Mouse (Mus musculus): Measurements from ENCODE around the gene Spata31d1d. TPM values are rescaled to one million over a fixed set of nuclear protein-coding genes. Genes with fewer than 3 reads are reported as not detected.

Spata31d1d gene
- total RNA-seq, 2 experiments from 2014 or later = not detected

- peak in 1 of 2 experiments; percentile 20 for DNase-seq
Observed at GRCm38 (mm10) chr13:59676316-59677229, 55.0 kb downstream of the Spata31d1d start.

Other genes starting within 250 kb of the Spata31d1d start
- 10 to 100 TPM; 35.8 to 41.9 TPM for gene Agtpbp1, start 146.5 kb downstream of the Spata31d1d start, total RNA-seq (2021)
- gene Naa35, start 146.5 kb downstream of the Spata31d1d start, total RNA-seq (2021) = 10 to 100 TPM; 69.9 to 72.4 TPM
- gene Golm1, start 55.9 kb downstream of the Spata31d1d start, total RNA-seq (2021) = 1 to 10 TPM; 8.0 to 8.3 TPM
- gene 4921517D22Rik, start 37.6 kb downstream of the Spata31d1d start, total RNA-seq (2021) = not detected
- gene Spata31d1a, start 21.4 kb downstream of the Spata31d1d start, total RNA-seq (2021) = not detected
- not detected for gene Spata31d1b, start 19.5 kb downstream of the Spata31d1d start, total RNA-seq (2021)
- gene 1700014D04Rik, start 15.0 kb upstream of the Spata31d1d start, total RNA-seq (2021) = under 1 TPM; 0.23 to 0.36 TPM
- 100 to 1,000 TPM in 1 of 2 experiments, 10 to 100 TPM in 1; 97.6 to 107 TPM for gene Isca1, start 38.1 kb upstream of the Spata31d1d start, total RNA-seq (2021)
- gene Gm49354, start 50.5 kb upstream of the Spata31d1d start, total RNA-seq (2021) = not detected
- 10 to 100 TPM; 68.6 to 71.0 TPM for gene Tut7, start 91.4 kb upstream of the Spata31d1d start, total RNA-seq (2021)

All from adrenal gland, postnatal 36 days (tissue).